ENCODE assay signal across 13 mouse cellular contexts in the genomic region with DNA sequence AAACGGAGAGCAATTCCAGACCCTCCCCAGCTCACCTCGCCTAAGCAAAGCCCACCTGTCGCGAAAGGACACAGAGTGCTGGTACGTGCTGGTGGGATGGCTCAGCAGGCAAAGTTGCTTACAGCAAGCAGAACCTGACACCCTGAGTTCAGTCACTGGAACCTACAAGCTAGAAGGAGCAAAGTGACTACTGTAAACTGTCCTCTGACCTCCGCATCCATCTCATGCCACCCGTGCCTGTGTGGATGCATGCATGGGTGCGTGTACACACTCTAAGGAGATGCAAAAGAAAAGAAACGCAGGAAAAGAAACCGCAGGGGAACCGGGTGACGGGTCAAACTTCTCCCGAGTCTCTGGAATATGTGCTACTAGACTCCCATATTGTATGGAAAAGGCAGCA.
DNase-seq lines count a peak whose midpoint lies in the region; TF ChIP-seq lines count a peak whose summit lies in the region.
"Had no signal": no experiment of that assay in that cellular context is flagged by ENCODE, and none has a peak within 500 bp of the region (broad histone marks: within the 10 kb centered on the region; RNA-seq: fewer than 3 reads in every experiment).

No protein-coding gene starts in this region.

- peaks cover 22% of the 10 kb centered on the region for H3K4me1 ChIP-seq in embryonic facial prominence, embryonic 10.5 days
- peaks cover 9% of the 10 kb centered on the region for H3K4me1 ChIP-seq in kidney, adult 2 months (ENCODE audit: control insufficient read depth, insufficient read depth, low read length)
- H3K4me1 ChIP-seq in forebrain, embryonic 10.5 days, result peaks cover 25% of the 10 kb centered on the region

- no peaks in the 10 kb centered on the region for H3K27me3 ChIP-seq in embryonic facial prominence, embryonic 10.5 days (replicated peaks; ENCODE audit: low read depth, poor library complexity, severe bottlenecking)
- H3K27me3 ChIP-seq in kidney, adult 2 months (replicated peaks; ENCODE audit: control insufficient read depth, insufficient read depth, low read length), result no peaks in the 10 kb centered on the region
- H3K27me3 ChIP-seq in forebrain, embryonic 10.5 days (ENCODE audit: poor library complexity, severe bottlenecking), result no peaks in the 10 kb centered on the region
- H3K27me3 ChIP-seq: hindbrain, embryonic 12.5 days had no signal

- H3K27ac ChIP-seq in embryonic facial prominence, embryonic 10.5 days (replicated peaks), result 0 out of 2 replicates have a peak overlapping the region, but pooled peaks have one; percentile 12
- H3K27ac ChIP-seq in kidney, adult 2 months (ENCODE audit: insufficient read depth, low read depth, low read length), result peak overlapping the region; percentile 72
- H3K27ac ChIP-seq in forebrain, embryonic 10.5 days, result no peak overlapping the region
- H3K27ac ChIP-seq: hindbrain, embryonic 12.5 days had no signal

- H3K9me3 ChIP-seq in embryonic facial prominence, embryonic 10.5 days, result no peaks in the 10 kb centered on the region
- no peaks in the 10 kb centered on the region for H3K9me3 ChIP-seq in forebrain, embryonic 10.5 days
- H3K9me3 ChIP-seq: hindbrain, embryonic 12.5 days had no signal

- no peaks in the 10 kb centered on the region for H3K36me3 ChIP-seq in embryonic facial prominence, embryonic 10.5 days (replicated peaks)
- no peaks in the 10 kb centered on the region for H3K36me3 ChIP-seq in kidney, adult 2 months (ENCODE audit: control insufficient read depth, insufficient read depth, low read length)
- no peaks in the 10 kb centered on the region for H3K36me3 ChIP-seq in forebrain, embryonic 10.5 days (replicated peaks)
- H3K36me3 ChIP-seq: hindbrain, embryonic 12.5 days had no signal

- TF ChIP-seq CTCF in kidney, adult 2 months (conservative IDR thresholded peaks at IDR 0.05; ENCODE audit: insufficient read depth, insufficient read length, low read depth, low read length), result no peak

- peak; percentile 80 for DNase-seq in heart, adult 11 months
- DNase-seq in heart, adult 9 months (ENCODE audit: low spot score in 2 of 2), result no peak
- no peak for DNase-seq in embryonic facial prominence, embryonic 10.5 days (ENCODE audit: low spot score)
- DNase-seq in kidney, adult 2 months, result peak; percentile 72
- DNase-seq in kidney, postnatal 36 days, result peak; percentile 54 to 66
- no peak for DNase-seq in forebrain, embryonic 10.5 days (ENCODE audit: extremely low spot score, low spot score)
- no peak for DNase-seq in urinary bladder, postnatal 10 days (ENCODE audit: low spot score)
- no peak for DNase-seq in layer of hippocampus, adult 9-11 months
- DNase-seq: adrenal gland, postnatal 14 days; cerebellum, postnatal 14 days; right cerebral cortex, postnatal 25 days; thymus, postnatal 14 days had no signal

- no peak overlapping the region for H3K4me3 ChIP-seq in embryonic facial prominence, embryonic 10.5 days
- H3K4me3 ChIP-seq in kidney, adult 2 months (ENCODE audit: insufficient read depth, low read depth, low read length), result no peak overlapping the region
- no peak overlapping the region for H3K4me3 ChIP-seq in forebrain, embryonic 10.5 days
- H3K4me3 ChIP-seq: hindbrain, embryonic 12.5 days had no signal

- 83% methylated on average over 13 of the region's 13 CpGs for WGBS in embryonic facial prominence, embryonic 10.5 days
- 46% methylated on average over 13 of the region's 13 CpGs for WGBS in kidney, adult 2 months
- 90% methylated on average over 13 of the region's 13 CpGs for WGBS in forebrain, embryonic 10.5 days

- no peak for TF ChIP-seq POLR2A in kidney, adult 2 months (IDR thresholded peaks at IDR 0.05; ENCODE audit: low read depth, low read length)

Comparison
In these comparisons a context has a peak if more than half of its experiments do, and no peak if none do; other contexts are left out.
1. DNase-seq: peak in heart, adult 11 months (single experiment), kidney, adult 2 months (single experiment) and kidney, postnatal 36 days (2 of 2); none in heart, adult 9 months (0 of 2), embryonic facial prominence, embryonic 10.5 days (single experiment), forebrain, embryonic 10.5 days (single experiment), urinary bladder, postnatal 10 days (single experiment) and layer of hippocampus, adult 9-11 months (single experiment).